Mouse (Mus musculus) urinary bladder, postnatal 25 days (tissue): ENCODE data around the gene Zfp180.
A peak's percentile ranks its signal among the peaks of the same experiment; 100 is the strongest.
"Not testable (repeated sequence)": the region's sequence is repeated elsewhere in the genome, so short reads cannot be mapped to it uniquely, and the experiment has no call there.

Experiments
- DNase-seq: peaks from one replicate; pipeline ENCODE4 v3.0.0; 2022; ENCODE audit warnings: low spot score

The Zfp180 gene

GRCm38 (mm10) chr7:24081634-24082431, at the start of gene Zfp180:
TSS of gene Zfp180 (plus strand) at chr7:24081924.
- peak; percentile 86 for DNase-seq

- no peak for DNase-seq
Measured at GRCm38 (mm10) chr7:24052660-24053304, 28.9 kb upstream of the Zfp180 start, which contains the start of gene Vmn1r183. TSS of gene Vmn1r183 (plus strand) at chr7:24053254.

DNA sequence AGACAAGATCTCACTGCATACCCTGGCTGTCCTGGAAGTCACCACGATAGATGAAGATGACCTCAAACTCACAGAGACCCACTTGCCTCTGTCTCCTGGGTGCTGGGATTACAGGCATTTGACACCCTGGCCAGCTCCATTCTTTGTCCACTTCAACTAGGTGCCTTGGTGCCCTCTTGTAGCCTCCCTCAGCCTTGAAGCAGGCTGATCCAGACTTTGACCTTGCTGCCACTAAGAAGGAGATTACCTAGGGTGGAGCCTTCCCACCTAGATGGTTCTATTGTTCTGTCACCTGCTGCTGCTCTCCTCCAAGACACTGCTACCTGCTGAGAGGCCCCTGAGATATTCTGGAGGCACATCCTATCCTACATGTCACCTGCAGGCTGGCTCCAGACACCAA, 7.3 kb upstream of the Zfp180 start:
- not testable (repeated sequence) for DNase-seq

DNA sequence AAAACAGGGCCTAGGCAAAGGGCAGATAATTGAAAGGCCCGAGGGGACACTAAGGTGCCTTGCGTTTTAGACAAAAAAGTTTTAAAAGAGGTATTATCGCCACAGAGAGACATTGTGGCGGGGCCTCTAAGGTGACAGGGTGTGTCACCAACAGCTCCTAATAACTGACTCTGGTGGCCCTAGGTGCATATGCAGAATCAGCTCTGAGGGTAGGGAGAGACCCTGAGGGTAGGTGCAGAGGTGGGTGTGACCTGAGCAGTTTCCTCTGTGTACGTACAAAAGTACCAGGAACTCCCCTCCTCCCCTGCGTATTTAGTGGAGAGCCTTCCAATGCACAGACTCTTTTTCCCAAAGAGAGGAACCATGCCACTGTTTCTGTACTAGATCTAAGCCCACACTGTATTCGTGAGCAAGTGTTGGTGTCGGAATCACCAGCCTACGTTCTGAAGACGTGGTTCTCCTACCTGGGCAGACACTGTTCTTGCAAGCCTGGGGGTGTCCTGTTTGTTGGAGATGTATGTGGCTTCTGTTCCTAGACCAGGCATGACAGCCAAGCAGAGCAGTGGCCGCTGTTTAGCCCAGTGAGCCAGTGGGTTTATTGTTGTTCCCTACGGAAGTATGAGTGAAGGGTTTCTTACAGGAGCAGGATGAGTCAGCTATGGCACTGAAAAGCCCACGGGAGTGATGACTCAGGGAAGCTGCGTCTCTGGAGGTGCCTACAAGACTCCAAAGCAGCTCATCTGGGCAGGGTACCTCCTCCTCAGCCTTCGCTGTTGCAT, 922 bp downstream of the Zfp180 start:
- no peak for DNase-seq

DNA sequence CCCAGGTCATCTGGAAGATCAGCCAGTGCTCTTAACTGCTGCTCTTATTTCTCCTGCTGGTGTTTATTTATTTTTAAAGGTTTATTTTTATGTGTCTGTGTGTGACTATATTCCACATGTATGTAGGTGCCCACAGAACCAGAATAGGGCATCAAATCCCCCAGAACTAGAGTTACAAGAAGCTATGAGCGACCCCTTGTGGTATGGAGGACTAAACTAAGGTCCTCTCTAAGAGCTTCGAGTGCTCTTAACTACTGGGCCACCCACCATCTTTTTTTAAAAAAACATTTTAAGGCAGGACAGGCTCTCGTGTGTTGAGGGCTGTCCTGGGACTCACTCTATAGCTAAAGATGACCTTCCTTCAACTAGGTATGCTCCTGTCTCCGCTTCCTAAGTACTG, 5.1 kb downstream of the Zfp180 start:
- no peak for DNase-seq

DNA sequence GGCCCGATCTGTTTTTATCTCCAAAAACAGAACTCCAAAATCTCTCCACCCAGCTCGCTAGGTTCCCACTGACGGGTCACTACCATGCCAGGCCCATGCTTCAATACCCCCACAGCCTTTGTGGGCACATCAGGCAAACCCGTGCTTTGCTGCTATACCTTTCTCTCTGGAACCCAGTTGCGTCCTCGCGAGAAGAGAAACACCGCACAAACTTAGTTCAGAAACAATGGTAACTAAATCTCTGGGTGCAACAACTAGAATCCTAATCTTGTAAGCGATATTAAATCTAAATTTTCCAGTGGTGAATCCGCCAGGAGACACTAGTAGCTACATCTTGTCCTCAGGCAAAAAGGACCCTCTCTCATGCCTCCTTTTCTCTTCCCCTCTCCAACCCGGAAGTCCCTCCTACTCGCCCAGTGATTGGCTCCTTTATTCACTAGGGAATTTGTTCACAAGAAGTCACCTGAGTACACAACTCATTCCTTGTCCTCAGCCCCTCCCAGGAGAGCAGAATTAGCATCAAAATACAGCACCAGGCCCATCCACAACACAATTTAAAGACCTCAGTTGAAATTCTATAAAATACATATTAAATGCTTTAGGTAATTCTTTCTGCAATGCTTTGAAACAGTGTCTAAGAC, 5.9 kb downstream of the Zfp180 start:
- no peak for DNase-seq

- DNase-seq, result no peak
Measured at GRCm38 (mm10) chr7:24104403-24104802, 22.7 kb downstream of the Zfp180 start.

GRCm38 (mm10) chr7:24105144-24105703, 23.5 kb downstream of the Zfp180 start:
- no peak for DNase-seq

GRCm38 (mm10) chr7:24110839-24111238, 29.1 kb downstream of the Zfp180 start:
- DNase-seq, result no peak

DNA sequence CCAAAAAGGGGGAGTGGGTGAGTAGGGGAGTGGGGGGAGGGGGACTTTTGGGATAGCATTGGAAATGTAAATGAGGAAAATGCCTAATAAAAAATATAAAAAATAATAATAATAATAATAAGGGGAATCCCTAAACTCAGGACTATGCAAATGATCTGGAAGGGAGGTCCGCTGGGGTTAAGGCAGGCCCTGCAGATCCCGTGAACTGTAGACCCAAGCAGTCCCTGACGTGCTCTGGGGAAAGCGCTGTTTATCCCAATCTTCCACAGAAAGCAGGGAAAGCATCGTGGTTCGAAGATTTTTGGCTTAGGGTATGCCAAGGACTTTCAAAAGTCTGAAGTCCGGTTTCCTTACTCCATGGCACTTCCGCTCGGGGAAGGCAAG, 30.0 kb downstream of the Zfp180 start:
- DNase-seq, result no peak

DNA sequence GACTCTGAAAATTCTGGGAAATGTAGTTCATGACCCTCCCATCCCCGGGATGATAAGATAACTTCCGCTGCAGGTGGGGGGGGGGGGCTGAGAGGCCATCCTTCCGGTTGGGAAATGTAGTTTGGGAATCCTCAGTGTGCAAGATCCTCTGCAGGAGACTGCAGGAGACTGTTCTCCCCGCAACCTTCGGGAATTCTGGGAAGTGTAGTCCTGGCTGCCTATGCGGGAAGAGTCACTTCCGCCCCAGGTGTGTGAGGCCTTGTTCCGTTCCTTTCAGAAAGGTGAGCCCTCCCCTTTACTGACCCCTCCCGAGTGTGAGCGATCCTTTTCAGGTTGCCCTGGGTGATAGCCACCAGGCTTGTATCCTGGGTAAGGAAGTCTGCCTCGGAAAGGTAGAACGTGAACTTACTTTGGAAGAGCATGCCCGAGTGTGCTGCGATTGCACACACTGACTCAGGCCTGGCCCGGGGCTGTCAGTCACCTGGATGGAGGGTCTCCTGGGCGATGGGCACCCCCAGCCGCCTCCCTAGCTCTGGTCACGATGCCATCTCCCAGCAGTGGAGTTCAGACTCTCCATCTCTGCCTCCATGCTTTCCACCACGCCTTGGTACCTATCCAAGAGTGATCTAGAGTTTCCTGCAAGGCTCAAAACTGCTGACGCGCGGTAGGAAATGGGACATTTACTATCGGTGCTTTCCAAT, 30.6 kb downstream of the Zfp180 start, which contains the start of gene Zfp112:
Gene Zfp112, plus strand, starts transcription at position 159 of the 701 bp plus-strand sequence.
- DNase-seq, result peak; percentile 56

- DNase-seq, result peak; percentile 48
Measured at GRCm38 (mm10) chr7:24113001-24113400, 31.3 kb downstream of the Zfp180 start.

DNA sequence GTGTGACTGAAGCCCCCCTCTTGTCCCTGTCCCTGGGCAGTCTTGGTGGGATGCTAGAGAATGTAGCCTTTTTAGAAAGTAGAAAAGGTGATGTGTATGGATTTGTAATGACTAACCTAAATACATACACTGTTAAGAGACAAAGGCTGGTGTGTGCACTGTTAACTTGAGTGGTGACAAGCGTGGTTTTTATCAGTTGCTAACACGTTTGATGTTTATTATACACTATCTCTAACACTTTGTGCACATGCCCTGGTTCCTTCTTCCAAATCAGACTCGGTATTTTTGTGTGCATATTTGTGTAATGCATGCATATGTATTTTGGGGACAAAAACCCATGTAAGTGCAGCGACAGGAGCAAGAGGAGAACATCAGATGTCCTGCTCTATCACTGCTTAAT, 34.9 kb downstream of the Zfp180 start:
- DNase-seq, result no peak

DNA sequence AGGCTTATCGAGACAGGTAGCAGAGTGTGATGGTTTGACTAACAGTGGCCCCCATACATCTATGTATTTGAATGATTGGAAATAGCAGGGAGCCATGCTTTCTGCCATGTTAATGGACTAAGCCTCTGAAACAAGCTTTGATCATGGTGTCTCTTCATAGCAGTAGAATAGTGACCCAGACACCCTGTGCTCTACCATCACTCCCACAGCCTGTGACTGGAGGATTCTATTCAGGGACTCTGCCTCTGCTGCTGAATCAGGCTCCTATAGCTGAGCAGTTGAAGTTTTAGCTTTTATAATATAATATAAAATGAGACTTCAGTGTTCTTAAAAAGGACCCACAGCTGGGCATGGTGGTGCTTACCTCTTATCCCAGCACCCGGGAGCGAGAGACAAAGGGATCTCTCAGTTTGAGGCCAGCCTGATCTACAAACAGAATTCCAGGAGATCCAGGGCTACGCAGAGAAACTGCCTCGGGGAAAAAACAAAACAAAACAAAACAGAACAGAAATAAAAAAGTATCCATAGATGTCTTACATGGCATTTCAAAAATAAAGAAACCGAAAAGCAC, 51.8 kb downstream of the Zfp180 start:
- DNase-seq, result no peak

DNA sequence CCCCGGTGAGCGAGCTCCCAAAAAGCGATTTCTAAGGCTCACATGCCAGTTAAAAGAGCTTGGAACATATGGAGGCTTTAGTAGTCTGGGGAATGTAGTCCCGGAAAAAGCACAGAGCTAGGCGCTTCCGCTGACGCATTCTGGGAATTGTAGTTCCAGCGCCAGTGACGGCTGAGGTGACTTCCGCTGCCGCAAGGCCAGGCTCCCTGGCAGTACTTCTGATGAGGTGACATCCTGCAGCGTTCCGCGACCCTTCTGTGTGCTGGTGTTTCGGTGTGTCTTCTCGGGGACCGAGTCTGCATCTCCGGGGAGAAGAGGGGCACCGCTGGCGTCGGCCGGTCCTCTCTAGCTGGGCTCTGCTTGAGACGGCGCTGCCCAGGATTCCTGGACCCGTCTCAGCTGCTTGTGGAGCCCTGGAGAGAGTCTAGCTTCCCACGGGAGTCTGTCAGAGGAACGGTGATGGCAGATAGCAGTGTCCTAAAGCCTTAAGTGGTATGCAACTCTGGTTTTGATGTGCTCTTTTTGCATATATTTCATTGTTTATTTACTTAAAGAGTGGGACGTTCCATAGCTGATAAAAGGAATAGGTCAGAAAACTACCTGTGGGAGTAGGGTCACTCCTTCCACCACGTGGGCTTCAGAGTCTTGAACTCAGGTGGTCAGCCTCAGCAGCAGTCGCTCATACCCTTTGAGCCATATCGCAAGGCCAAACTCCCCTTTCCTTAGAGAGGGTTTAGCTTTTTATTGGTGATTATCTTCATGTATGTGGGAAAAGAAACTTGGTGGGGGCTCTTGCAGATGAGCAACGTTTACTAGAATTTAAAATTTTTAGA, 52.5 kb downstream of the Zfp180 start, which contains the start of gene Zfp235:
Gene Zfp235, plus strand, starts transcription at position 174 of the 833 bp plus-strand sequence.
- peak; percentile 69 for DNase-seq

- no peak for DNase-seq
Measured at GRCm38 (mm10) chr7:24142566-24142965, 60.8 kb downstream of the Zfp180 start.

- DNase-seq, result no peak
Measured at GRCm38 (mm10) chr7:24153272-24153671, 71.5 kb downstream of the Zfp180 start.
